Mouse (Mus musculus) E14TG2a.4 (cell line): Measurements from ENCODE around the gene Ncoa3.

Source experiments
- CTCF ChIP-seq: conservative IDR thresholded peaks from 2 replicates; pipeline ENCODE4 v1.5.1; 2014; ENCODE audit warnings: low read length
- POU5F1 ChIP-seq: IDR thresholded peaks from 2 replicates; pipeline ENCODE4 v1.6.1; 2014; ENCODE audit warnings: low read length, borderline replicate concordance

DNA sequence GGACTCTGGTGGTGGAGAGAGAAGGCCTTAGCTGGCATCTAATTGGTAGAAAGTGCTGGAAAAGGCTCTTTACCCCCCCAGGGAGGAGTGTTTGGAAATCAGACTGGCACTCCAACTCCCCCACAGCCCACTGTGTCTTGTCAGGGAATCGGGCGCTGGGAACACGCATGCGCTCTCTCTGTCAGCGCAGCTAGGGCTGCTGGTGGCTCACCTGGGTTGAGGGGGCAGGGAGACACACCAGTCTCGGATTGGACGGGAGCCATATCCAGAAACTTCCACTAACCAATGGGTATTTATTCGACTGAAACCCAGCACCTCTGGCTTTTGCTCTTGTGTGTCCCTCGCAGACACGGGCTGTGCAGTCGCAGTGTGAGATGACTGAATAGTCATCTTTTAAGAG lies 120.5 kb downstream of the Ncoa3 start:
- no peak for TF ChIP-seq CTCF
- TF ChIP-seq POU5F1: no peak
